Mouse (Mus musculus): ENCODE data around the gene Olfr1358. TPM values are rescaled to one million over a fixed set of nuclear protein-coding genes. Genes with fewer than 3 reads are reported as not detected.
A peak's percentile ranks its signal among the peaks of the same experiment; 100 is the strongest.
"Not testable (repeated sequence)": the region's sequence is repeated elsewhere in the genome, so short reads cannot be mapped to it uniquely, and the experiment has no call there.

Gene Olfr1358
- polyA plus RNA-seq, 1 experiment = not detected

DNA sequence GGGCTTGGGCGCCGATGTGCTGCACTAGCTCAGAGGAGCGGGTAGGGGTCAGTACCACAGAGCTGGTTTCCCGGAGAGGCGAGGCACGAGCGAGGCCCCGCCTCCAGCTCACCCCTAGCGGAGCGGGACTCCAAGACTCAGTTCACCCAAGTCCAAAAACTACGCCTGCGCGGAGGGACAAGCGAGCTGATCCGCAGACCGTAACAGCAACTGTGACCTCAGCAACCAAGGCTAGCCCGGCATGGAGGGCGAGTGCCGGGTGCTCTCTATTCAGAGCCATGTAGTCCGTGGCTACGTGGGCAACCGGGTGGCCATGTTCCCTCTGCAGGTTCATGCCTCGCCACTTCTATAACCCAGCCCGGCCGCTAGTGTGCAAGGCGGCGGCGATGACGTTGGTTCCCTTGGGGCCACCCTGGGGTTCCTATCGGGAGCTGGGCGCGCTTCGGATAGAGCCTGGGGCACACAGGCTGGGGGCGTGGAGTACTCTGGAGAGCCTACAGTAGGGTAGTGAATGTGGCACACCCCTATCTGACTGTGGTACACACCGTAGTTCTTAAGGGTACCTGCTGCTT lies 35.2 kb upstream of the Olfr1358 start:
- Histone ChIP-seq H3K4me3 (replicated peaks) (peak overlapping the region; percentile 65), H3K9me3 (ENCODE audit: control insufficient read depth, low read length) (no peaks in the 10 kb centered on the region), H3K4me1 (ENCODE audit: control insufficient read depth) (peaks cover 25% of the 10 kb centered on the region), H3K27me3 (ENCODE audit: control insufficient read depth) (peaks cover 4% of the 10 kb centered on the region; the same call in 1 of the 2 replicates), H3K36me3 (ENCODE audit: control insufficient read depth) (no peaks in the 10 kb centered on the region)
- TF ChIP-seq TAL1 (IDR thresholded peaks at IDR 0.05; ENCODE audit: low read length) = no peak
- no peak for TF ChIP-seq GATA1 (IDR thresholded peaks at IDR 0.05; ENCODE audit: low read length)

DNA sequence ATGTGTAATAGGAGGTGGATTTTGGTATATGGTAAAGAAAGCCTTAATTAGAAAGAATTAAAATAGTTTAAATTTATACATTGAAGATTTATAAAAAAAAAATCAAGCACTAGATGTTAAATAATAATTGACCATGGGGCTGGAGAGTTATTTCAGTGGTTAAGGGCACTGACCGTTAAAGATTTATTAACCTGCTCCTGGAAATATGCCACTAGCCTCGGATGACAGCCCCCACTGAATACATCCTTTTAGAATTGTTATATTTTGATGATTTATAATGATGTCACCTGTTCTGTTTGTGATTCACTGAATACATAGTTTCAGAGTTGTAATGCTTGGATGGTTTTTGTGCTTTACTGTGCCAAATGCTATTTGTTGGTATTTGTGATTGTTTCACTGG lies 31.9 kb upstream of the Olfr1358 start:
- not testable (repeated sequence) for H3K36me3 ChIP-seq (ENCODE audit: control insufficient read depth); H3K4me3 ChIP-seq (replicated peaks); H3K9me3 ChIP-seq (ENCODE audit: control insufficient read depth, low read length)
- H3K27me3 ChIP-seq (ENCODE audit: control insufficient read depth) = peaks cover 12% of the 10 kb centered on the region
- H3K4me1 ChIP-seq (ENCODE audit: control insufficient read depth) = peaks cover 28% of the 10 kb centered on the region

DNA sequence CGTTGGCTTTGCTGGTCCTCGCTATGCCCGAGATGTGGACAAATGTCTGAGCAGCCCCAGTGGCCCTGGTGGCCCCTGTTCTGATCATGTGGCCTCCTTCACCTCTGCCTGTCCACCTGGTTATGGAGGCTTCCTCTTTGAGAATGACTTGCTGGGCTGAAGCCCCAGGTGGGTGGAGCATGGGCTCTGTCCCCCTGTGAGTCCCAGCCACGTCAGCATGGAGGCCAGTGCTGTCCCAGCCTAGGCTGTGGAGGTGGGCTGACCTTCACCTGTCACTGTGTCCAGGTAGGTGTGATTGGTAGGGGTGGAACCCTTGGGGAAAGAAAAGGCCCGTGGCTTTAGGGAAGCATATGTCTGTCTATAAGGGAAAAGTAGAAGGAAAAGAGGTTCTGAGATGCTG lies 30.4 kb upstream of the Olfr1358 start:
- Histone ChIP-seq H3K4me3 (replicated peaks) (no peak overlapping the region), H3K27me3 (ENCODE audit: control insufficient read depth) (peaks cover 12% of the 10 kb centered on the region), H3K36me3 (ENCODE audit: control insufficient read depth) (no peaks in the 10 kb centered on the region), H3K4me1 (ENCODE audit: control insufficient read depth) (peaks cover 16% of the 10 kb centered on the region), H3K9me3 (ENCODE audit: control insufficient read depth, low read length) (no peaks in the 10 kb centered on the region)
- no peak for TF ChIP-seq GATA1 (IDR thresholded peaks at IDR 0.05; ENCODE audit: low read length)
- TF ChIP-seq TAL1 (IDR thresholded peaks at IDR 0.05; ENCODE audit: low read length) = no peak

DNA sequence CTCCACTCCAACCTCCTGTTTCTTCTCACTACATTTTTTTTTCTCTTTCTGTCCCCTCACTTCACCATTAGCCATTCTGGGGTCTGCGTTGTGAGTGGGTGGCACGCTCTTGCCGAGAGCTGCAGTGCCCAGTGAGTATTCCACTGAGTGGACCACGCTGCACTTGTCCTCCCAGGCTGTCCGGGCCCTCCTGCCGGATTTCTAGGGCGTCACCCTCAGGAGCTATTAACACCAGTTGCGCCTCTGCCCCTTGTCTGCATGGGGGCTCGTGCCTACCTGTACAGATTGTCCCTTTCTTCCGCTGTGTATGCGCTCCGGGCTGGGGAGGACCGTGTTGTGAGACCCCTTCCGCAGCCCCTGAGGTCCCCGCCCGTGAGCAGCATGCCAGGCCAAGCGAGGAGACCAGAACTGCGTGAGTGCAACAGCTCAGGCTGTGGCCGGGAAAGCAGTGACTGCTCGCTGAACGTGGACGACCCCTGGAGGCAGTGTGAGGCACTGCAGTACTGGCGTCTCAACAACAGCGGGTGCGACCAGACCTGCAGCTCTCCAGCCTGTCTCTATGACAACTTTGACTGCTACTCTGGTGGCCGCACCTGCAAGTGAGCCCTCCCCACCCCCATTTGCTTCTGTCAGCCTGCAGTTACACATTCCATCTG lies 29.7 kb upstream of the Olfr1358 start:
- TF ChIP-seq GATA1 (IDR thresholded peaks at IDR 0.05; ENCODE audit: low read length) = no peak
- TF ChIP-seq TAL1 (IDR thresholded peaks at IDR 0.05; ENCODE audit: low read length) = no peak
- no peaks in the 10 kb centered on the region for H3K9me3 ChIP-seq (ENCODE audit: control insufficient read depth, low read length)
- no peaks in the 10 kb centered on the region for H3K36me3 ChIP-seq (ENCODE audit: control insufficient read depth)
- H3K27me3 ChIP-seq (ENCODE audit: control insufficient read depth) = peaks cover 12% of the 10 kb centered on the region
- H3K4me1 ChIP-seq (ENCODE audit: control insufficient read depth) = peaks cover 9% of the 10 kb centered on the region
- H3K4me3 ChIP-seq (replicated peaks) = no peak overlapping the region

DNA sequence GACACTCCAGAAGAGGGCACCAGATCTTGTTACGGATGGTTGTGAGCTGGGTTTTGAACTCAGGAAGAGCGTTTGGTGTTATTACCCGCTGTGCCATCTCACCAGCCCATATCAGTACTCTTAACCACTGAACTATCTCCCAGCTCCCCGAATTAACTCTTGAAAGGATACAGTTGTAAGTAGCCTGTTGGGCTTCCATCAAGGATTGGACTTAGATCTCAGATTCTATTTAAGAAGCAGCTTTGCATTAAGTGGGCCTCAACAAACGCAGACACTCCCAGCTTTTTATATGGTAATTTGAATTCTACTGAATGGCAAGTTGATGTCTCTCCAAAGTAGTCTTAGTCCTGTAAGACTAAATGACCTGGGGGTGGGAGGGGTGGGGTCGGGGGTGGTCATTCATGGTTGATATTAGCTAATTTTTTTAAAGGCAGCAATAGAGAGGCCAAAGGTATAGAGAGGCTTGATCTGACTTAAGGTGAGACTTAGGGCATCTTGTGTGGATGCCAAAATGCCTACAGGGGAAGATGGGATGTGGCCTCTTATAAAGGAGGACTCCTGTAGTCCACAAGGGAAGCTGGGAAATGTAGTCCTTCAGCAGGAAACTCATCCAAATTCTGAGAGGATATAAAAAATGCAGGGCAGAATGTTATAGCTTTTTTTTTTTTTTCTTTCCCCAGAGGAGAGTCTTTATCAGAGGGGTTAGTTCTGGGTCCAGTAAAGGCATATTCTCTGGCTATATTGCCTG lies 14.1 kb upstream of the Olfr1358 start:
- no peaks in the 10 kb centered on the region for H3K27me3 ChIP-seq (ENCODE audit: control insufficient read depth)
- no peak for TF ChIP-seq GATA1 (IDR thresholded peaks at IDR 0.05; ENCODE audit: low read length)
- H3K4me3 ChIP-seq (replicated peaks) = no peak overlapping the region
- no peaks in the 10 kb centered on the region for H3K4me1 ChIP-seq (ENCODE audit: control insufficient read depth)
- no peaks in the 10 kb centered on the region for H3K9me3 ChIP-seq (ENCODE audit: control insufficient read depth, low read length)
- H3K36me3 ChIP-seq (ENCODE audit: control insufficient read depth) = no peaks in the 10 kb centered on the region

DNA sequence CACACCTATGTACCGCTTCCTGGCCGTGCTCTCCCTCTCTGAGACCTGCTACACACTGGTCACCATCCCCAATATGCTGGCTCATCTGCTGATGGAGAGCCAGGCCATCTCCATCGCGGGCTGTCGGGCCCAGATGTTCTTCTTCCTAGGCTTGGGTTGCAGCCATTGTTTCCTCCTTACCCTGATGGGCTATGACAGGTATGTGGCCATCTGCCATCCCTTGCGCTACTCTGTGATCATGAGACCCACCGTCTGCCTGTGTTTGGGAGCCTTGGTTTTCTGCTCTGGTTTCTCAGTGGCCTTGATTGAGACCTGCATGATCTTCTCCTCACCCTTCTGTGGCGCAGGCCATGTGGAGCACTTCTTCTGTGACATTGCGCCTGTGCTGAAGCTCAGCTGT lies 2.6 kb downstream of the Olfr1358 start:
- no peak overlapping the region for H3K4me3 ChIP-seq (replicated peaks)

DNA sequence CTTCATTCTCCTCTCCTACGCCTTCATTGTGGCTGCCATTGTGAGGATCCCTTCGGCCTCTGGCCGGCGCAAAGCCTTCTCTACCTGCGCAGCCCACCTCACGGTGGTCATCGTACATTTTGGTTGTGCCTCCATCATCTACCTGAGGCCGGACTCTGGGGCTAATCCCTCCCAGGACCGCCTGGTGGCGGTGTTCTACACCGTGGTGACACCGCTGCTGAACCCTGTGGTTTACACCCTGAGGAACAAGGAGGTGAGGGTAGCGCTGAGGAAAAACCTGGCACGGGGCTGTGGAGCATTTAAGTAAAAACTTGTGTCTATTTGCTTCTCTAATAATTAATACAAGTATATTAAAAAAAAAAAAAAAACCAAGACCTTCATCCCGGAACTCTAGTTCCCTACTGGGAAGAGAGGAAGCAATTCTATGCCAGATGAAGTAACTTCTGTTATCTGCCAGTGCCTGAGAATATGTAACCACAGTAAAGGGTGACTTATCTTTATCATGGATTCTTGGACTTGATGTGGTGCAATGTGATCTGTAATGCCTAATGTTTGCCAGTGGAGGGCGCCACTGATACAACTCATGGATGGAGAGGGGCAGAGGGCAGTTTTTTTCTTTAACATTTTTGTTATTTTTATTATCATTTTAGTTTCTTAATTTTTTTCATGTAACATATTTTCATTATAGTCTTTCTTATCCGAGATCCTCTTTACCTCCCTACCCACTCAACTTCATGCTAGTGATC lies 3.2 kb downstream of the Olfr1358 start:
- Histone ChIP-seq H3K4me1 (ENCODE audit: control insufficient read depth) (no peaks in the 10 kb centered on the region), H3K36me3 (ENCODE audit: control insufficient read depth) (no peaks in the 10 kb centered on the region), H3K27me3 (ENCODE audit: control insufficient read depth) (peaks cover 3% of the 10 kb centered on the region; the same call in 1 of the 2 replicates), H3K9me3 (ENCODE audit: control insufficient read depth, low read length) (no peaks in the 10 kb centered on the region), H3K4me3 (replicated peaks) (no peak overlapping the region)
- TF ChIP-seq TAL1 (IDR thresholded peaks at IDR 0.05; ENCODE audit: low read length) (no peak), GATA1 (IDR thresholded peaks at IDR 0.05; ENCODE audit: low read length) (no peak)

More for the DNA sequence above, 2.6 kb downstream of the Olfr1358 start:
- Histone ChIP-seq H3K36me3 (ENCODE audit: control insufficient read depth) (no peaks in the 10 kb centered on the region), H3K9me3 (ENCODE audit: control insufficient read depth, low read length) (no peaks in the 10 kb centered on the region), H3K4me1 (ENCODE audit: control insufficient read depth) (no peaks in the 10 kb centered on the region), H3K27me3 (ENCODE audit: control insufficient read depth) (peaks cover 3% of the 10 kb centered on the region; the same call in 1 of the 2 replicates)
- TF ChIP-seq TAL1 (IDR thresholded peaks at IDR 0.05; ENCODE audit: low read length) (no peak), GATA1 (IDR thresholded peaks at IDR 0.05; ENCODE audit: low read length) (no peak)

DNA sequence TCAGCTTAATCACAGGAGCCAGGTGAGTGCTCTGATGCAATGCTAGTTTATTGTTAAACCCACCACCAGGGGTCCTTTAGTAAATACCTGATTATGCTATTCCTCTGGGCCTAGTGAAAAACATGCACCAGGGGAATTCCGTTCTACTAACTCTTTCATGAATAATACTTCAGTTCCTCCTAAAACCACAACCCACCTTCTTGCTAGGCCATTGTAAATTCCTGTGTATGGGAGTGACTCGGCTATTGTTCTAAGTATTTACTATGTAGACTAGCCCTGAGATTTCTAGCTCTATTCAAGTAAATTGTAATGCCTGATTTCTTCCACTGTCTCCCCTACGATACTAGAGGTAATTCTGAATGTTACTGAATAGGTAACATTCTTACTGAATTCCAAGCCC lies 7.8 kb downstream of the Olfr1358 start:
- not testable (repeated sequence) for H3K36me3 ChIP-seq (ENCODE audit: control insufficient read depth); H3K4me3 ChIP-seq (replicated peaks); H3K9me3 ChIP-seq (ENCODE audit: control insufficient read depth, low read length); H3K4me1 ChIP-seq (ENCODE audit: control insufficient read depth); H3K27me3 ChIP-seq (ENCODE audit: control insufficient read depth)

DNA sequence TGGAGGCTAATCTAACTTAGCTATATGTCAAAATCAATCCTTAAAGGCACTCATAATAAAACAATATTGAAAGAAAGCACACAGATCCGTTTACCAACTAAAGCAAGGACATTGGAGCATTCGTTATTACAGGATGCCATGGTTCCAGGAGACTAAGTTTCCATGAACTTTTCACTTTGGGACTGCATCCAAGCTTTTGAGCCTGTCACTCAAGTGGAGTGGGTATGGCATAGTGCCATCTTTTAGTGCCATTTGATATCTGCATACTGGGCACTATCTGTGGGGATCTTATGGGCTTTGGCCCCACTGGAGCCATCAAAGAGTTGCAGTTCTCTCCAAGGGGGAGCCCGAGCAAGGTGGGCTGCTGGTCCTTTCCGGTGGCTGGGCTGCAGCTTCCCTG lies 8.3 kb downstream of the Olfr1358 start:
- TF ChIP-seq GATA1 (IDR thresholded peaks at IDR 0.05; ENCODE audit: low read length) = no peak
- TF ChIP-seq TAL1 (IDR thresholded peaks at IDR 0.05; ENCODE audit: low read length) = no peak

More for the DNA sequence above, 8.3 kb downstream of the Olfr1358 start:
- no peaks in the 10 kb centered on the region for H3K9me3 ChIP-seq (ENCODE audit: control insufficient read depth, low read length)
- no peaks in the 10 kb centered on the region; the same call in 1 of the 2 replicates for H3K27me3 ChIP-seq (ENCODE audit: control insufficient read depth)
- H3K4me1 ChIP-seq (ENCODE audit: control insufficient read depth) = no peaks in the 10 kb centered on the region
- no peak overlapping the region for H3K4me3 ChIP-seq (replicated peaks)
- no peaks in the 10 kb centered on the region for H3K36me3 ChIP-seq (ENCODE audit: control insufficient read depth)

Data from erythroblast, embryonic 14.5 days (primary cell).